Mouse (Mus musculus): Measurements from ENCODE around the gene Cdkn2a. TPM values are rescaled to one million over a fixed set of nuclear protein-coding genes. Genes with fewer than 3 reads are reported as not detected.

The Cdkn2a gene
- 1 to 10 TPM in 2 of 4 experiments, under 1 TPM in 1, not detected in 1; 0.62 to 1.4 (median 1.1) TPM for total RNA-seq (2022)

GRCm38 (mm10) chr4:89294486-89295440 is at the start of gene Cdkn2a:
Gene Cdkn2a, minus strand, starts transcription at chr4:89294653.
- peak in 1 of 2 experiments; percentile 45 for DNase-seq (ENCODE audit: low spot score in 2 of 2)

DNA sequence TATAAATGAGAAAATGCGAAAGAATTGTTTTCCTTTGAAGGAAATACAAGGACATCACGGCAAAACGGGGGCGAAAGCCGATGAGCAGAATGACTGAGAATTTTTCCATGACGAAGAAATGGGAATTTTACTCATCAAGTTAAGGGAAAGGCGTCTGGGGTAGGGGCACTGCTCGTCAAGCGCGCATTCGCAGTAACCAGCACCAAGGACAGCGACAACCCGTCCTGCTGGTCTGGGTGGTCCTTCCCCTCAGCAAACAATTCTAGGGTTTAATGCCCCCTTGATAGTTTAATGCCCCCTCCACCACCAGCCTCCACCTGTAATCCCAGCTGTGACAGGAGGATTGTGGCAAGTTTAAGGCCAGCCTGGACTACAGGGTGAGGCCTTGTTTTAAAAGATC is 19.0 kb upstream of the Cdkn2a start:
- no peak for DNase-seq (ENCODE audit: low spot score in 2 of 2)

DNA sequence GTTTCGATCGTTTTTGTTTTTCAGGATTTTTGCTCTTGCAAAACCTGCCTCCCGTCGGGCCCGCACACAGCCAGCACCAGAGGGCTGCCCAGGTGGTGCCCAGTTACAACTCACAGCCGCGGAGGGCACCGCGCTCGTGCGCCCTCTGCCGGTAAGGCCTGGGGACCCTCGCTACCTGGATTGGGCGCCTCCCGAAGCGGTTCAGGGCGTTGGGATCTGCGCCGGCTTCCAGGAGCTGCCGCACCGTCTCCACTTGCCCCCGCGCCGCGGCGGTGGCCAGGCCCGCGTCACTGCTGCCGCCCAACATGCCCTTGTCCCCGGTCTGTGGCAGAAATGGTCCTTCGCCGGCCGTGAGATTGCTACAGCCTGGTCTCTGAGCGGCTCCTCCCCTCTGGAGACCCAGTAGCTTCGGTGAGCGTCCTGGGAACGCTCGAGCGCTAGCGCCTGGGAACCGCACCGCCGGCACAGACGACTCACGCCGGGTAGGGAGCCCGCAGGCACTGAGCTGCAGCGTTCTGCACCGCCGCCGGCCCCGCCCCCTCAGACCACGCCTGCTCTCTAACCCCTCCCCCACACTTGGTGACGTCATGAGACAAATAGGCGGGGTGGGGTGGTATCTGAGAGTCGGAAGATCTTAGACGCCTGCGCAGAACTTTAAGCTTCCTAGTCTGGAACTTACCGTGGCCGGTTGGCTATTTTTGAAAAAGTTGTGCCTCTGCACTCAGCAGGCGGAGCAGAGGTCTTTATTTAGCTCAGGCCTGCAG is 16.2 kb upstream of the Cdkn2a start, which contains the start of gene Cdkn2b:
TSS of gene Cdkn2b (minus strand) at position 549 of the 764 bp plus-strand sequence.
- peak; percentile 38 to 62 for DNase-seq (ENCODE audit: low spot score in 2 of 2)

- DNase-seq (ENCODE audit: low spot score in 2 of 2) = no peak
Observed at GRCm38 (mm10) chr4:89309996-89310395, 15.5 kb upstream of the Cdkn2a start.

GRCm38 (mm10) chr4:89308001-89308400 is 13.5 kb upstream of the Cdkn2a start:
- no peak for DNase-seq (ENCODE audit: low spot score in 2 of 2)

DNA sequence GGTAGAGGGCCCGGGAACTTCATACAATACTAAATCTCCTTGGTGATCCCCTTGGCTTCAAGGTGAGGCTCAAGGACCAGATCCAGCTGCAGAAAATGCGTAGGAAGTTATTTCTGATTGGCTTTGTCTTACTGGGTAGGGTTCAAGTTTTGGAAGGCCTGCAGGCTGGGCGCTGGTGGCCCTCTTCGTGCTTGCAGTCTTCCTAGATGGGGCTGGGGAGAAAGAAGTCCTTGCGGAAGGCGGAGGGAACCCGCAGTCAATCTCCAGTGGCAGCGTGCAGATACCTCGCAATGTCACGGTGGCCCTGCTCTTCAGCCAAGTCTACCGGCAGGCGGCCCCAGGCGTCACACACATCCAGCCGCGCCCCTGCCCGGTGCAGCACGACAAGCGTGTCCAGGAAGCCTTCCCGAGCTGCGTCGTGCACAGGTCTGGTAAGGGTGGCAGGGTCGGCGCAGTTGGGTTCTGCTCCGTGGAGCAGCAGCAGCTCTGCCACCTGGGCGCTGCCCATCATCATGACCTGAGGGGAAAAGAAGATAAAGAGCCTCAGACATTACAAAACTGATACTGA is 12.4 kb upstream of the Cdkn2a start:
- DNase-seq (ENCODE audit: low spot score in 2 of 2) = no peak

GRCm38 (mm10) chr4:89305691-89306090 is 11.2 kb upstream of the Cdkn2a start:
- no peak for DNase-seq (ENCODE audit: low spot score in 2 of 2)

DNA sequence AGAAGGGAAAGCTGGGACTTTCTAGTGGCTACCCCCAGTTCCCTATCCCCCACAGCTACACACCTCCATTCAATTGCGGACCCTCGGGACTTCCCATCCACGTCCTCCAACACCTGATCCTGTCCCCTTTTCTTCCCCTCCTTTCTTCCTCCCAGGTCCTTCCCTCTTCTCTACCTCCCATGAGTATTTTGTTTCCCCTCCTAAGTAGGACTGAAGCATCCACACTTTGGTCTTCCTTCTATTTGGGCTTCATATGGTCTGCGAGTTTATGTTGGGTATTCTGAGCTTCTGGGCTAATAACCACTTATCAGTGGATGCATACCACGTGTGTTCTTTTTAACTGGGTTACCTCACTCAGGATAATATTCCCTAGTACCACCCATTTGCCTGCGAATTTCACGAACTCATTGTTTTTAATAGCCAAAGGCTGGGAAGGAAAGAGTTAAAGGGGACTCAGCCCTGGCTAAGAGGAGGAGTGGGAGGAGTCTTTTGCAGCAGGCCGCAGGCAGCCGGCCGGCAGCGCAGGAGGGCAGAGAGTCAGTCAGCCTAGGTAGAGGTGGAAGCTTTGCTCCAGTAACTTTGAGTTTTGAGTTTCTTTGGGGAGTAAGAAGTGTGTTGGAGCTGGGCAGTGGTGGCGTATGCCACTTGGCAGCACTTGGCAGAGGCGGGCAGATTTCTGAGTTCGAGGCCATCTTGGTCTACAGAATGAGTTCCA is 9.0 kb upstream of the Cdkn2a start:
- DNase-seq (ENCODE audit: low spot score in 2 of 2) = no peak

DNA sequence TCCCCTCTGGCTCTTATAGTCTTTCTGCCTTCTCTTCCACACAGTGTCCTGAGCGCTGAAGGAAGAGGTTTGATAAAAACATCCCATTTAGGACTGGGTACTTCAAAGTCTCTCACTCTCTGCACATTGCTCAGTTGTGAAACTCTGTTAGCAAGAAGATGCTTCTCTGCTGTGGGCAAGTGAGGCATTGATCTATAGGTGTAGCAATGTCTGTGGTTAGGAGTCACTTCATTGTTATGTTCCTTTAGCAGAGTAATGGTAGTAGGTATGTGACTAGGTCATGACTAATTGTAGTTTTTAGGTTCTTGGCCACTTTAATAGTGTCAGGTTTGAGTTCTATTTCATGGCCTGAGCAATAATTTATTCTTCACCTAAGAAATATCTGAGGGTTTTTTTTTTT is 7.7 kb upstream of the Cdkn2a start:
- DNase-seq (ENCODE audit: low spot score in 2 of 2) = no peak

DNA sequence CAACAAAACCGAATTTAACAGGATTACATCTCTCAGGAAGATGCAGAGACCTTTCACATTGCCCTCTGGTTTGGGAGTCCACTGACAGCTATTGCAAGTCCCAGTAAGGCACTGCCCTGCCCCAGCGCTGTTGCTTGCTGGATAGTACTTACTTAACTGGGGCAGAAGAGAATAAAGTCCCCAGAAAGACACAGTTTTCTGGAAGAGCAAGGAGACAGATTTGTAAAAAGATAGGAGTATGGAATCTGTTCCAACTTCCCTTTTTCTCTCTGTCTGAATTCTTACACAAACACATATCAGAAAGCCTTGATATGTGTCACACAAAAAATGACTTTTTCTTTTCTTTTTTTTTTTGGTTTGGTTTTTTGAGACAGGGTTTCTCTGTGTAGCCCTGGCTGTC is 5.3 kb upstream of the Cdkn2a start:
- DNase-seq (ENCODE audit: low spot score in 2 of 2) = no peak

DNA sequence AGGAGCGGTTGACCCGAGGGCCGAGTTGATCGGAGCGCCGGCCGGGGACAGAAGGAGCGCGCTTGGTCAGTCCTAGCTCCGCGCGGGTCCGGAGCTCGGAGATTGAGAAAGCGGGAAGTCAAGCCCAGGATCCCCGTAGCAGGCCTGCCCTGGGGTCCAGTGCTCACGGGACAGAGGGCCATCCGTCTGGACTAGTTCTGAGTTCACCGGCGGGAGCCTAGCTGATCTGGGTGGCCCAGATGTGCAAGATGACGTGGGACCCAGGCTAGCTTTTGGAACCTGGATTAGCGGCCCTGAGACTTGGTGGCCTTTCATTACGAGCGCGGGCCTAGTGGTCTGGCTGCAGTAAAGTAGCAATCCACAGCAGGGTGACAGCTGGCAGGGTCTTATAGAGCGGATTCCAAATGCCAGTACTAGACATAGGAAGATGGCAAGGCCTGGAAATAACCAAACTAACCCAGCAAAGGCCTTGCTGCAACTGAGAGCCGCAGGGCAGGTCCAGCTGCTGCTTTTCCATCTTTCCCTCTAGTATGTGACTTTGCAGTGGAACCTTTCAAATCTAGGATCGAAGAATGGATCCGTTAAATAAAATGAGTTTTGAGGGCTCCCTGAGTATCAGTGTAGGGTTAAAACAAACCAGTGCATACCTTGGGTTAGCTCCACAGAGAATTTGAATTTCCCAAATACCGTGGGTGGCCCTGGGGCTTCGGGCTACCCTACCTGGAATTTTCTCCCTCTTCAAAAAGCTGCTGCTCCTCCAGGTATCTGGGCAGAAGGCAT is 1.2 kb upstream of the Cdkn2a start:
- no peak for DNase-seq (ENCODE audit: low spot score in 2 of 2)

GRCm38 (mm10) chr4:89294091-89294485 is 365 bp downstream of the Cdkn2a start:
- DNase-seq (ENCODE audit: low spot score in 2 of 2) = no peak

DNA sequence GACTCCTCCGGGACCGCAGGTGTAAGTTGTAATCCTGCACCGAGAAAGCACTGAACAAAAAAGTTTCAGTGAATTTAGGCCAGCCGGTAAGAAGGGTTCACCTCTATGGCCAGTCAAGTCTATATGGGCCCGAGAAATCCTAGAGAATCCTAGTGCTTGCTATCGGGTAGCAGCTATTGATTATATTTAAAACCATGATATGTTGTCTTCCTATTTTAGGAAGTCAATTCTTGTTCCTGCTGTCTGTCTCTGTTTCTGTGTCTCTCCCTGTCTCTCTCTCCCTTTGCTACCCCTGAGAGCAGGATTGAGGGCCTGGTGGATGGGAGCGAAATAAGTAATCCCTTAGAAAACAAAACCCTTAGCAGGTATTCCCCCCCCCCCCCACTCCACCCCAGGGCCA is 937 bp downstream of the Cdkn2a start:
- no peak for DNase-seq (ENCODE audit: low spot score in 2 of 2)

DNA sequence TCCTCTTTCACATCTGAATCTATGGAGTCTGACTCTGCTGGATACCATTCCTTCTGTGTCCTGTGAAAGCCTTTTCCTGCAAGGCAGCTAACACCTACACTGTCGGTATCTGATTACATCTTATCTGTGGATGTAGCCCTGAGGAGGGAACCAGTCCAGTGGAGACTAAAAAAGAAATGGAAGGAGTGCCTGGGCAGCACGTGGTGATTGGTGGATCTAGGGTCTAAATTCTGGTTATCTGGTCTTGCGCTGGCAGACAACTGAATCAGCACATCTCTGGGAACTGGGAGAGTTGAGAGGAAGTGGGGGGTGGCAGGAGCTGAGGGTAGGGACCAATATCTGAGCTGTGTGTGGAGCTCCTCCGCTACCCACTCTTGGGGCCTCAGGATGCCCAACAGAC is 5.4 kb downstream of the Cdkn2a start:
- DNase-seq (ENCODE audit: low spot score in 2 of 2) = no peak

DNA sequence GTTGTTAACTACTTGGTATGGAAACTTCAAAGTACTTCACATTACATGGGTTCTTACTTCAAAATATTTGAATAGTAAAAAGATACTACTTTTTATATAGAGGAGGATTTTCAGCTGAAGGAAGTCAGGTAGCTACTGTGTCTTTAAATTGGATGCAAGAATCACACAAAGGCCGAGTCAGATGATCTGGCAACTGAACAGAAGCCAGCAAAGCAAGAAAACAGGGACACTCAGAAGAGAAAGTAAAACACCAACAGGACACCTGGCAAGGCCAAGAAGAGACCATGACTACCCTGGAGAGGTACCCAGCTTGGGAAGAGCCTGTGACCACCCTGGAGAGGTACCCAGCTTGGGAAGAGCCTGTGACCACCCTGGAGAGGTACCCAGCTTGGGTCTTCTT is 7.9 kb downstream of the Cdkn2a start:
- no peak for DNase-seq (ENCODE audit: low spot score in 2 of 2)

DNA sequence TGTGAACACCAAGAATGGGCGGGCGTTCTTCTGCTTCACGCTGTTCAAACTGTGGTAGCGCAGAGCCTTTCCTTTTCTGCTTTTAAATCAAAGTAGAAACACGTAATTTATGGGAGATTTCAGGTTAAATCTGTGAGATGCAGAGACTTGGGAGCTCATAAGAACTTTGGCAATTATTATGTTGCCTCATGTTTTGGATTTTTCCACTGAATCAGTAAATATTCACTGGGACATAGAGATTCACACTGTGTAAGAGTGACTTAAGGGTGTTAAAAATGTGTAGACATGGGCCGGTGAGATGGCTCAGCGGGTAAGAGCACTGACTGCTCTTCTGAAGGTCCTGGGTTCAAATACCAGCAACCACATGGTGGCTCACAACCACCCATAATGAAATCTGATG is 8.8 kb downstream of the Cdkn2a start:
- no peak for DNase-seq (ENCODE audit: low spot score in 2 of 2)

GRCm38 (mm10) chr4:89282661-89283060 is 11.8 kb downstream of the Cdkn2a start:
- DNase-seq (ENCODE audit: low spot score in 2 of 2) = no peak

DNA sequence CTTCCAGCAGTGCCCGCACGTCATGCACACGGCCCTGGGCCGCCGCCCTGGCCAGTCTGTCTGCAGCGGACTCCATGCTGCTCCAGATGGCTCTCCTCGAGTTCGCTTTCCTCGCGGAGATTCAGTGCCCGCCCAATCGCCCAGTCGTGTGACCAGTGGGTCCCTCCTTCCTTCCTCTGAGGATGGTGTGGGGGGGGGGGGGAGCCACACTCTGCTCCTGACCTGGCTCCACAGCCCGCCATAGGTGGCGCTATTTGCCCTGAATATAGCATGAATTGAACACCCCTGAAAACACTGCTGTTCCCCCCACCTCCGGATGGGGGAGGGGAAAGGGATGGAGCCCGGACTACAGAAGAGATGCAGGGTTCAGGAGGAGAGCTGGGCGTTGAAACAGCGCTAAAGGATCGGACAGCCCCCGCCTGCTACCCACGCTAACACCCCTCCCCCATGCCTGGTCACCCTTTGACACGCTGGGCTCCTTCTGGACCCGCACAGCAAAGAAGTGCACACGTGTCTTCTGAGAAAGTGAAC is 12.4 kb downstream of the Cdkn2a start:
- no peak for DNase-seq (ENCODE audit: low spot score in 2 of 2)

- DNase-seq (ENCODE audit: low spot score in 2 of 2) = no peak
Observed at GRCm38 (mm10) chr4:89281236-89281635, 13.2 kb downstream of the Cdkn2a start.

DNA sequence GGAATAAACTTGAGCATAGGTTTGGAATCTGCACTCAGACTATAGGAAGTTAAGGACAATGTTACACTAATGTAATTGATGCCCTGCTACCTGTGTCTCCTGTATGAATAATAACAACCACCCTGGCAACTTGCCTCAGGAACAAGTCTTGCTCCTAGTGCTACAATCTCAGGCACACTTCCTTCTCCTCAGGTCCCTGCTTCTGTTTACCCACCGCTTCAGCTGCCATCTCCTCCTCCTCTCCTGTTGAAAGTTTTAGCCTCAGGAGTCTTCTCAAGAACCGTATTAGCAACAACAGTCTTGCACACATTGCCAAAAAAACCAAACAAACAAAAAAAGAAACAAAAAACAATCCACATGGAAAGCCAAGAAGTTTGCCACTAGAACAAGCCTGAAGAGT is 14.8 kb downstream of the Cdkn2a start:
- no peak for DNase-seq (ENCODE audit: low spot score in 2 of 2)

Data from layer of hippocampus, adult 8-10 months (tissue).